Mouse (Mus musculus) hindbrain, embryonic 15.5 days (tissue): Measurements from ENCODE around the gene Ddx23. TPM values are rescaled to one million over a fixed set of nuclear protein-coding genes. Genes with fewer than 3 reads are reported as not detected.

ENCODE experiments used
- ATAC-seq: fragments of 200-750 bp; cut with Nextera tagmentation; 2 replicates; pipeline ENCODE4 v1.8.0; 2017; ENCODE audit warnings: low read depth, moderate number of reproducible peaks, moderate TSS enrichment; ENCODE audit not compliant: low FRiP score
- H3K27ac ChIP-seq: fragments of 300-500 bp; sonication (generic); replicated peaks from 2 replicates; pipeline ENCODE4 v1.5.1; 2015; ENCODE audit warnings: mild to moderate bottlenecking, inconsistent platforms
- H3K27me3 ChIP-seq: fragments of 300-500 bp; sonication (generic); 2 replicates; pipeline ENCODE4 v1.6.1; 2015; ENCODE audit warnings: control low read depth, inconsistent platforms
- H3K36me3 ChIP-seq: fragments of 300-500 bp; sonication (generic); 2 replicates; pipeline ENCODE4 v1.6.1; 2015; ENCODE audit warnings: control low read depth, inconsistent platforms
- H3K4me1 ChIP-seq: fragments of 300-500 bp; sonication (generic); replicated peaks from 2 replicates; pipeline ENCODE4 v1.6.1; 2015; ENCODE audit warnings: control low read depth, inconsistent platforms
- H3K4me2 ChIP-seq: fragments of 300-500 bp; sonication (generic); 2 replicates; pipeline ENCODE4 v1.6.1; 2015; ENCODE audit warnings: moderate library complexity, mild to moderate bottlenecking, inconsistent platforms
- H3K4me3 ChIP-seq: fragments of 300-500 bp; sonication (generic); 2 replicates; pipeline ENCODE4 v1.5.1; 2015; ENCODE audit warnings: mild to moderate bottlenecking, inconsistent platforms
- H3K9ac ChIP-seq: fragments of 300-500 bp; sonication (generic); 2 replicates; pipeline ENCODE4 v1.6.1; 2015; ENCODE audit warnings: inconsistent platforms
- H3K9me3 ChIP-seq: fragments of 300-500 bp; sonication (generic); 2 replicates; pipeline ENCODE4 v1.6.1; 2016; ENCODE audit warnings: control low read depth, inconsistent platforms
- WGBS: fragments of 180-500 bp; shearing (Covaris S2); methylation state at CpG from one replicate; pipeline ENCODE4 v1.1.7; 2015; 5-methylcytosine and 5-hydroxymethylcytosine counted together
- polyA plus RNA-seq: library from polyadenylated mRNA; unstranded; fragments of >200 nt; fragmentation: Nextera tagmentation; extraction: Ambion mirVana; gene quantifications from 2 replicates; pipeline ENCODE4 v1.2.1, GENCODE M21; 2015

The Ddx23 gene
- polyA plus RNA-seq, 1 experiment from 2014 or later: 19.4 TPM

- no peak for ATAC-seq
- WGBS: 74% methylated on average over 3 of the region's 3 CpGs
These were observed 23.2 kb upstream of the Ddx23 start for GRCm38 (mm10) chr15:98685926-98686325.

GRCm38 (mm10) chr15:98683746-98684145 lies 21.1 kb upstream of the Ddx23 start:
- WGBS: 89% methylated on average over 1 of the region's 1 CpGs
- H3K4me1 ChIP-seq: no peaks in the 10 kb centered on the region
- H3K9ac ChIP-seq: no peak overlapping the region
- no peaks in the 10 kb centered on the region for H3K27me3 ChIP-seq
- no peak for ATAC-seq
- no peak overlapping the region for H3K4me3 ChIP-seq
- H3K9me3 ChIP-seq: no peaks in the 10 kb centered on the region
- H3K27ac ChIP-seq: no peak overlapping the region
- H3K4me2 ChIP-seq: no peak overlapping the region
- no peaks in the 10 kb centered on the region for H3K36me3 ChIP-seq

More at GRCm38 (mm10) chr15:98685926-98686325, 23.2 kb upstream of the Ddx23 start:
- Histone ChIP-seq H3K4me2 (no peak overlapping the region), H3K27ac (no peak overlapping the region), H3K9me3 (no peaks in the 10 kb centered on the region), H3K4me3 (no peak overlapping the region), H3K9ac (no peak overlapping the region), H3K27me3 (no peaks in the 10 kb centered on the region), H3K4me1 (peaks cover 4% of the 10 kb centered on the region), H3K36me3 (no peaks in the 10 kb centered on the region)

GRCm38 (mm10) chr15:98683177-98683576 lies 20.5 kb upstream of the Ddx23 start:
- ATAC-seq: no peak
- H3K36me3 ChIP-seq: no peaks in the 10 kb centered on the region
- WGBS: 72% methylated on average over 10 of the region's 10 CpGs
- no peaks in the 10 kb centered on the region for H3K9me3 ChIP-seq
- no peaks in the 10 kb centered on the region for H3K27me3 ChIP-seq
- no peak overlapping the region for H3K27ac ChIP-seq
- no peak overlapping the region for H3K9ac ChIP-seq
- H3K4me1 ChIP-seq: no peaks in the 10 kb centered on the region
- H3K4me2 ChIP-seq: no peak overlapping the region
- no peak overlapping the region for H3K4me3 ChIP-seq

GRCm38 (mm10) chr15:98681633-98682032 lies 18.9 kb upstream of the Ddx23 start:
- Histone ChIP-seq H3K9ac (no peak overlapping the region), H3K9me3 (no peaks in the 10 kb centered on the region), H3K4me1 (peaks cover 12% of the 10 kb centered on the region), H3K4me3 (no peak overlapping the region), H3K27ac (no peak overlapping the region), H3K4me2 (no peak overlapping the region), H3K36me3 (no peaks in the 10 kb centered on the region), H3K27me3 (no peaks in the 10 kb centered on the region)
- ATAC-seq: no peak
- 89% methylated on average over 7 of the region's 7 CpGs for WGBS

- Histone ChIP-seq H3K36me3 (no peaks in the 10 kb centered on the region), H3K9me3 (no peaks in the 10 kb centered on the region), H3K27ac (no peak overlapping the region), H3K4me3 (no peak overlapping the region), H3K4me1 (peaks cover 22% of the 10 kb centered on the region), H3K9ac (no peak overlapping the region), H3K4me2 (no peak overlapping the region), H3K27me3 (no peaks in the 10 kb centered on the region)
- ATAC-seq: no peak
- 88% methylated on average over 8 of the region's 8 CpGs for whole genome bisulfite sequencing
These were observed 18.0 kb upstream of the Ddx23 start for GRCm38 (mm10) chr15:98680660-98681059.

- no peak overlapping the region for H3K27ac ChIP-seq
- H3K4me2 ChIP-seq: peak overlapping the region; percentile 98
- no peak overlapping the region for H3K9ac ChIP-seq
- H3K27me3 ChIP-seq: no peaks in the 10 kb centered on the region
- no peaks in the 10 kb centered on the region for H3K36me3 ChIP-seq
- H3K9me3 ChIP-seq: no peaks in the 10 kb centered on the region
- ATAC-seq: no peak
- WGBS: 72% methylated on average over 7 of the region's 7 CpGs
- no peak overlapping the region for H3K4me3 ChIP-seq
- H3K4me1 ChIP-seq: peaks cover 42% of the 10 kb centered on the region
These were observed 15.3 kb upstream of the Ddx23 start for GRCm38 (mm10) chr15:98677977-98678376.

- Histone ChIP-seq H3K27me3 (no peaks in the 10 kb centered on the region), H3K9ac (peak within 1 kb of the TSS; percentile 52), H3K9me3 (no peaks in the 10 kb centered on the region), H3K4me3 (peak within 1 kb of the TSS; percentile 53), H3K36me3 (no peaks in the 10 kb centered on the region), H3K27ac (no peak within 1 kb of the TSS; the same call in 1 of the 2 replicates), H3K4me1 (peaks cover 42% of the 10 kb centered on the region), H3K4me2 (peak within 1 kb of the TSS; percentile 98)
- peak; percentile 96 for ATAC-seq
- under 1% methylated on average over 37 of the region's 37 CpGs for WGBS
These were observed 14.4 kb upstream of the Ddx23 start, which contains the start of gene Rnd1 for GRCm38 (mm10) chr15:98676940-98677728. Rnd1 (minus strand) TSS chr15:98677461.

GRCm38 (mm10) chr15:98676471-98676870 lies 13.8 kb upstream of the Ddx23 start:
- H3K27me3 ChIP-seq: no peaks in the 10 kb centered on the region
- no peak overlapping the region for H3K27ac ChIP-seq
- H3K9me3 ChIP-seq: no peaks in the 10 kb centered on the region
- H3K9ac ChIP-seq: peak overlapping the region; percentile 52
- H3K36me3 ChIP-seq: no peaks in the 10 kb centered on the region
- under 1% methylated on average over 9 of the region's 9 CpGs for WGBS
- H3K4me3 ChIP-seq: peak overlapping the region; percentile 53
- peaks cover 42% of the 10 kb centered on the region for H3K4me1 ChIP-seq
- no peak for ATAC-seq
- peak overlapping the region; percentile 98 for H3K4me2 ChIP-seq

- peak overlapping the region; percentile 52 for H3K9ac ChIP-seq
- WGBS: 2% methylated on average over 14 of the region's 14 CpGs
- no peak for ATAC-seq
- H3K36me3 ChIP-seq: no peaks in the 10 kb centered on the region
- peak overlapping the region; percentile 50; the same call in 1 of the 2 replicates for H3K27ac ChIP-seq
- H3K27me3 ChIP-seq: no peaks in the 10 kb centered on the region
- peak overlapping the region; percentile 53 for H3K4me3 ChIP-seq
- H3K4me1 ChIP-seq: peaks cover 42% of the 10 kb centered on the region
- H3K4me2 ChIP-seq: peak overlapping the region; percentile 98
- no peaks in the 10 kb centered on the region for H3K9me3 ChIP-seq
These were observed 13.0 kb upstream of the Ddx23 start for GRCm38 (mm10) chr15:98675634-98676250.

- Histone ChIP-seq H3K9me3 (no peaks in the 10 kb centered on the region), H3K27ac (peak overlapping the region; percentile 50; the same call in 1 of the 2 replicates), H3K9ac (peak overlapping the region; percentile 52), H3K36me3 (no peaks in the 10 kb centered on the region; the same call in 1 of the 2 replicates), H3K4me2 (peak overlapping the region; percentile 98), H3K4me3 (peak overlapping the region; percentile 53), H3K4me1 (peaks cover 42% of the 10 kb centered on the region), H3K27me3 (no peaks in the 10 kb centered on the region)
- ATAC-seq: 0 out of 2 replicates have a peak, but pooled peaks have one; percentile 4
- WGBS: 13% methylated on average over 11 of the region's 11 CpGs
These were observed 12.4 kb upstream of the Ddx23 start for GRCm38 (mm10) chr15:98674994-98675545.

- Histone ChIP-seq H3K4me1 (peaks cover 42% of the 10 kb centered on the region), H3K4me2 (peak overlapping the region; percentile 98), H3K9me3 (no peaks in the 10 kb centered on the region), H3K36me3 (no peaks in the 10 kb centered on the region; the same call in 1 of the 2 replicates), H3K27ac (peak overlapping the region; percentile 64), H3K9ac (peak overlapping the region; percentile 52), H3K27me3 (no peaks in the 10 kb centered on the region), H3K4me3 (peak overlapping the region; percentile 53)
- WGBS: 16% methylated on average over 7 of the region's 7 CpGs
- ATAC-seq: peak; percentile 13; the same call in 1 of the 2 replicates
These were observed 11.7 kb upstream of the Ddx23 start for GRCm38 (mm10) chr15:98674284-98674993.
